Mouse (Mus musculus) heart, adult 2 months (tissue): ENCODE results near the gene Myt1l.

Source experiments
- CTCF ChIP-seq: fragments of 200-600 bp; IDR thresholded peaks from 2 replicates; pipeline ENCODE4 v1.8.1; 2022; ENCODE audit warnings: antibody characterized with exemption, mild to moderate bottlenecking, moderate library complexity
- EP300 ChIP-seq: fragments of 200-500 bp; IDR thresholded peaks from 2 replicates; pipeline ENCODE4 v1.6.1; 2011; ENCODE audit warnings: low read depth, low read length, control low read depth; ENCODE audit not compliant: insufficient read depth
- POLR2A ChIP-seq: fragments of 200-500 bp; IDR thresholded peaks from 2 replicates; pipeline ENCODE4 v1.6.1; 2011; ENCODE audit warnings: mild to moderate bottlenecking, low read depth, low read length, control low read depth; ENCODE audit not compliant: insufficient read depth

DNA sequence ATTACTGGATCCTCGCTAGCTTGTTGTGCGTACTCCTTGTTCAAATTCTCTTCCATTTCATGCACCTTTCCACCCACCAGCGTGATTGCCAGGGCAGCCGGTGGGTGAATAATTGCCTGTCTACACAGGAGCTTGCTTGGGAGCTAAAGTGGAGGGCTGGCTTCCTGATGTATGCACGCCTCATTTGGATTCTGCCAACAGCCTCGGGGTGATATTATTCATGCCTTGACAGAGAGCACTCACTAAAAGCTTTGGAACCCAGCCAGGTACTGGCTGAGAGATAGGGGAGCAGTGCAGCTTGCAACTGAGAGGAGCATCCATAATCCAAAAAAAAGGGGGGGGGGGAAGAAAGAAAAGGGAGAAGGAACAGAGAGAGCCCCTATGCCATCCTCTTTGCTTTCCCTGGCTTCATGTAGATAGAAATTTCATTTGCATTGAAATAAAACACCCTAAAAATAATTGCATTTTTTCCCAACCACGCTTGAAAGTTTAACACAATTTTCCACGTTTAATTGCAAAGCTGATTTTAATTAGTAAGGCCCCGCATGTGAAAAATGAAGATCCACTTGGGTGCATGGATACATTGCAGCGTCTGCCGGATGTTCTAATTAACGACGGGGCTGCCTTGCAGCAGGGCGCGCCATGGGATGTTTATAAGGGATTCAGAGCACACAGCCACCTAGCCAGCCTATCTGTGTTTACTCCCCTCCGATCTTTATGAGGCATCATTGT is 261.3 kb downstream of the Myt1l start:
- no peak for TF ChIP-seq POLR2A
- TF ChIP-seq CTCF, result no peak
- TF ChIP-seq EP300, result no peak
